Mouse (Mus musculus) neural tube, embryonic 12.5 days (tissue): Measurements from ENCODE around the gene Mrpl4. TPM values are rescaled to one million over a fixed set of nuclear protein-coding genes. Genes with fewer than 3 reads are reported as not detected.

Experiments
- ATAC-seq: fragments of 200-750 bp; cut with Nextera tagmentation; 2 replicates; pipeline ENCODE4 v1.8.0; 2017; ENCODE audit warnings: low read depth, mild to moderate bottlenecking, moderate TSS enrichment, moderate library complexity; ENCODE audit not compliant: low FRiP score
- H3K27ac ChIP-seq: fragments of 300-500 bp; sonication (generic); 2 replicates; pipeline ENCODE4 v1.5.1; 2016
- H3K27me3 ChIP-seq: fragments of 300-500 bp; sonication (generic); replicated peaks from 2 replicates; pipeline ENCODE4 v1.6.1; 2016; ENCODE audit warnings: mild to moderate bottlenecking
- H3K36me3 ChIP-seq: fragments of 300-500 bp; sonication (generic); 2 replicates; pipeline ENCODE4 v1.6.1; 2016; ENCODE audit warnings: mild to moderate bottlenecking
- H3K4me1 ChIP-seq: fragments of 300-500 bp; sonication (generic); 2 replicates; pipeline ENCODE4 v1.6.1; 2016
- H3K4me2 ChIP-seq: fragments of 300-500 bp; sonication (generic); replicated peaks from 2 replicates; pipeline ENCODE4 v1.6.1; 2016; ENCODE audit warnings: mild to moderate bottlenecking
- H3K4me3 ChIP-seq: fragments of 300-500 bp; sonication (generic); 2 replicates; pipeline ENCODE4 v1.5.1; 2016
- H3K9ac ChIP-seq: fragments of 300-500 bp; sonication (generic); 2 replicates; pipeline ENCODE4 v1.6.1; 2016; ENCODE audit warnings: mild to moderate bottlenecking
- H3K9me3 ChIP-seq: fragments of 300-500 bp; sonication (generic); 2 replicates; pipeline ENCODE4 v1.6.1; 2016; ENCODE audit warnings: mild to moderate bottlenecking
- WGBS: fragments of 180-500 bp; shearing (Covaris S2); methylation state at CpG from one replicate; pipeline ENCODE4 v1.1.7; 2016; 5-methylcytosine and 5-hydroxymethylcytosine counted together
- polyA plus RNA-seq: library from polyadenylated mRNA; unstranded; fragments of >200 nt; fragmentation: Nextera tagmentation; extraction: Ambion mirVana; gene quantifications from 2 replicates; pipeline ENCODE4 v1.2.1, GENCODE M21; 2016

The Mrpl4 gene
- 116 and 121 TPM in 2 replicates for polyA plus RNA-seq

GRCm38 (mm10) chr9:21002627-21003551, at the start of gene Mrpl4:
Gene Mrpl4, plus strand, starts transcription at chr9:21002738.
- H3K4me1 ChIP-seq = peaks cover 6% of the 10 kb centered on the region; the same call in 1 of the 2 replicates
- H3K36me3 ChIP-seq = peaks cover 29% of the 10 kb centered on the region
- peak within 1 kb of the TSS; percentile 76 for H3K4me3 ChIP-seq
- peak within 1 kb of the TSS; percentile 77 for H3K9ac ChIP-seq
- WGBS = under 1% methylated on average over 72 of the region's 72 CpGs
- H3K4me2 ChIP-seq = peak within 1 kb of the TSS; percentile 90
- H3K27me3 ChIP-seq = no peaks in the 10 kb centered on the region
- H3K27ac ChIP-seq = 0 out of 2 replicates have a peak within 1 kb of the TSS, but pooled peaks have one; percentile 37
- no peaks in the 10 kb centered on the region for H3K9me3 ChIP-seq
- peak; percentile 90 for ATAC-seq

GRCm38 (mm10) chr9:20956989-20957388, 45.5 kb upstream of the Mrpl4 start:
- H3K36me3 ChIP-seq = no peaks in the 10 kb centered on the region
- no peaks in the 10 kb centered on the region for H3K27me3 ChIP-seq
- H3K4me2 ChIP-seq = no peak overlapping the region
- WGBS = 84% methylated on average over 3 of the region's 3 CpGs
- no peaks in the 10 kb centered on the region for H3K4me1 ChIP-seq
- H3K27ac ChIP-seq = no peak overlapping the region
- no peaks in the 10 kb centered on the region for H3K9me3 ChIP-seq
- H3K9ac ChIP-seq = no peak overlapping the region
- no peak overlapping the region for H3K4me3 ChIP-seq
- no peak for ATAC-seq

GRCm38 (mm10) chr9:20959430-20959938, 43.1 kb upstream of the Mrpl4 start, which contains the start of gene Dnmt1:
Gene Dnmt1, minus strand, starts transcription at chr9:20959888.
- Histone ChIP-seq H3K4me2 (no peak within 1 kb of the TSS), H3K9me3 (no peaks in the 10 kb centered on the region), H3K27me3 (no peaks in the 10 kb centered on the region), H3K36me3 (no peaks in the 10 kb centered on the region), H3K4me1 (no peaks in the 10 kb centered on the region), H3K9ac (no peak within 1 kb of the TSS), H3K27ac (no peak within 1 kb of the TSS), H3K4me3 (no peak within 1 kb of the TSS)
- 89% methylated on average over 2 of the region's 2 CpGs for WGBS
- ATAC-seq = no peak

- Histone ChIP-seq H3K9ac (no peak overlapping the region), H3K36me3 (peaks cover 10% of the 10 kb centered on the region), H3K4me2 (no peak overlapping the region), H3K9me3 (no peaks in the 10 kb centered on the region), H3K27ac (no peak overlapping the region), H3K4me1 (no peaks in the 10 kb centered on the region), H3K4me3 (no peak overlapping the region), H3K27me3 (no peaks in the 10 kb centered on the region)
- ATAC-seq = no peak
- WGBS = 78% methylated on average over 9 of the region's 9 CpGs
These were observed 41.0 kb upstream of the Mrpl4 start for GRCm38 (mm10) chr9:20961557-20961956.

- no peaks in the 10 kb centered on the region for H3K4me1 ChIP-seq
- H3K4me2 ChIP-seq = no peak overlapping the region
- no peak overlapping the region for H3K9ac ChIP-seq
- H3K9me3 ChIP-seq = no peaks in the 10 kb centered on the region
- no peak for ATAC-seq
- no peaks in the 10 kb centered on the region for H3K27me3 ChIP-seq
- H3K4me3 ChIP-seq = no peak overlapping the region
- WGBS = 88% methylated on average over 4 of the region's 4 CpGs
- H3K27ac ChIP-seq = no peak overlapping the region
- H3K36me3 ChIP-seq = peaks cover 24% of the 10 kb centered on the region
These were observed 36.9 kb upstream of the Mrpl4 start for GRCm38 (mm10) chr9:20965606-20966005.

GRCm38 (mm10) chr9:20966008-20966407, 36.5 kb upstream of the Mrpl4 start:
- Histone ChIP-seq H3K36me3 (peaks cover 24% of the 10 kb centered on the region), H3K4me1 (no peaks in the 10 kb centered on the region), H3K27me3 (no peaks in the 10 kb centered on the region), H3K4me3 (no peak overlapping the region), H3K9me3 (no peaks in the 10 kb centered on the region), H3K9ac (no peak overlapping the region), H3K27ac (no peak overlapping the region), H3K4me2 (no peak overlapping the region)
- ATAC-seq = no peak
- 85% methylated on average over 3 of the region's 3 CpGs for WGBS

- Histone ChIP-seq H3K9me3 (no peaks in the 10 kb centered on the region), H3K4me3 (no peak overlapping the region), H3K27ac (no peak overlapping the region), H3K4me1 (peaks cover 2% of the 10 kb centered on the region; the same call in 1 of the 2 replicates), H3K9ac (no peak overlapping the region), H3K36me3 (peaks cover 24% of the 10 kb centered on the region), H3K4me2 (no peak overlapping the region), H3K27me3 (no peaks in the 10 kb centered on the region)
- 81% methylated on average over 5 of the region's 5 CpGs for WGBS
- no peak for ATAC-seq
These were observed 35.8 kb upstream of the Mrpl4 start for GRCm38 (mm10) chr9:20966747-20967146.

- ATAC-seq = no peak
- Histone ChIP-seq H3K4me1 (peaks cover 27% of the 10 kb centered on the region), H3K9me3 (no peaks in the 10 kb centered on the region), H3K27ac (no peak overlapping the region), H3K27me3 (peaks cover 5% of the 10 kb centered on the region; the same call in 1 of the 2 replicates), H3K36me3 (peaks cover 12% of the 10 kb centered on the region), H3K4me2 (peak overlapping the region; percentile 50), H3K9ac (peak overlapping the region; percentile 41; the same call in 1 of the 2 replicates), H3K4me3 (no peak overlapping the region)
- 71% methylated on average over 7 of the region's 7 CpGs for WGBS
These were observed 30.8 kb upstream of the Mrpl4 start for GRCm38 (mm10) chr9:20971751-20972140.

- Histone ChIP-seq H3K9ac (peak overlapping the region; percentile 41), H3K9me3 (no peaks in the 10 kb centered on the region), H3K36me3 (peaks cover 9% of the 10 kb centered on the region), H3K27ac (peak overlapping the region; percentile 53; the same call in 1 of the 2 replicates), H3K27me3 (peaks cover 5% of the 10 kb centered on the region; the same call in 1 of the 2 replicates), H3K4me3 (0 out of 2 replicates have a peak overlapping the region, but pooled peaks have one; percentile 7), H3K4me2 (peak overlapping the region; percentile 50), H3K4me1 (peaks cover 27% of the 10 kb centered on the region)
- peak; percentile 27; the same call in 1 of the 2 replicates for ATAC-seq
- 39% methylated on average over 28 of the region's 28 CpGs for WGBS
These were observed 30.2 kb upstream of the Mrpl4 start for GRCm38 (mm10) chr9:20972141-20972992.

- Histone ChIP-seq H3K4me3 (no peak overlapping the region), H3K9ac (peak overlapping the region; percentile 41; the same call in 1 of the 2 replicates), H3K27ac (peak overlapping the region; percentile 53; the same call in 1 of the 2 replicates), H3K36me3 (peaks cover 3% of the 10 kb centered on the region; the same call in 1 of the 2 replicates), H3K9me3 (no peaks in the 10 kb centered on the region), H3K4me1 (peaks cover 27% of the 10 kb centered on the region), H3K27me3 (peaks cover 5% of the 10 kb centered on the region; the same call in 1 of the 2 replicates), H3K4me2 (peak overlapping the region; percentile 50)
- ATAC-seq = no peak; the same call in 1 of the 2 replicates
- WGBS = 80% methylated on average over 4 of the region's 4 CpGs
These were observed 29.4 kb upstream of the Mrpl4 start for GRCm38 (mm10) chr9:20973001-20973681.

- Histone ChIP-seq H3K4me1 (peaks cover 27% of the 10 kb centered on the region), H3K27ac (no peak overlapping the region), H3K27me3 (peaks cover 5% of the 10 kb centered on the region; the same call in 1 of the 2 replicates), H3K9ac (no peak overlapping the region), H3K9me3 (no peaks in the 10 kb centered on the region), H3K36me3 (no peaks in the 10 kb centered on the region), H3K4me2 (peak overlapping the region; percentile 50), H3K4me3 (peak overlapping the region; percentile 5; the same call in 1 of the 2 replicates)
- ATAC-seq = no peak
- 52% methylated on average over 4 of the region's 6 CpGs for WGBS
These were observed 28.9 kb upstream of the Mrpl4 start for GRCm38 (mm10) chr9:20973682-20974075.
